Mouse (Mus musculus) heart, embryonic 15.5 days (tissue): ENCODE measurements around the gene Trpm4. TPM values are rescaled to one million over a fixed set of nuclear protein-coding genes. Genes with fewer than 3 reads are reported as not detected.

Experiments
- ATAC-seq: fragments of 200-750 bp; cut with Nextera tagmentation; replicated peaks from 2 replicates; pipeline ENCODE4 v1.8.0; 2017; ENCODE audit warnings: low read depth, moderate TSS enrichment; ENCODE audit not compliant: insufficient number of reproducible peaks, insufficient read depth, low FRiP score
- H3K27ac ChIP-seq: fragments of 300-500 bp; sonication (generic); 2 replicates; pipeline ENCODE4 v1.5.1; 2015; ENCODE audit warnings: mild to moderate bottlenecking, inconsistent platforms
- H3K27me3 ChIP-seq: fragments of 300-500 bp; sonication (generic); 2 replicates; pipeline ENCODE4 v1.6.1; 2015; ENCODE audit warnings: inconsistent platforms
- H3K36me3 ChIP-seq: fragments of 300-500 bp; sonication (generic); 2 replicates; pipeline ENCODE4 v1.6.1; 2015; ENCODE audit warnings: mild to moderate bottlenecking, inconsistent platforms
- H3K4me1 ChIP-seq: fragments of 300-500 bp; sonication (generic); replicated peaks from 2 replicates; pipeline ENCODE4 v1.6.1; 2015; ENCODE audit warnings: inconsistent platforms
- H3K4me2 ChIP-seq: fragments of 300-500 bp; sonication (generic); 2 replicates; pipeline ENCODE4 v1.6.1; 2015; ENCODE audit warnings: inconsistent platforms, mild to moderate bottlenecking, moderate library complexity
- H3K4me3 ChIP-seq: fragments of 300-500 bp; sonication (generic); 2 replicates; pipeline ENCODE4 v1.5.1; 2015; ENCODE audit warnings: mild to moderate bottlenecking, inconsistent platforms
- H3K9ac ChIP-seq: fragments of 300-500 bp; sonication (generic); 2 replicates; pipeline ENCODE4 v1.6.1; 2015; ENCODE audit warnings: mild to moderate bottlenecking, inconsistent platforms
- H3K9me3 ChIP-seq: fragments of 300-500 bp; sonication (generic); replicated peaks from 2 replicates; pipeline ENCODE4 v1.6.1; 2016; ENCODE audit warnings: inconsistent platforms
- WGBS: fragments of 180-500 bp; shearing (Covaris S2); methylation state at CpG from one replicate; pipeline ENCODE4 v1.1.7; 2015; ENCODE audit warnings: mixed read lengths; 5-methylcytosine and 5-hydroxymethylcytosine counted together
- polyA plus RNA-seq: library from polyadenylated mRNA; unstranded; fragments of >200 nt; fragmentation: Nextera tagmentation; extraction: Ambion mirVana; gene quantifications from 2 replicates; pipeline ENCODE4 v1.2.1, GENCODE M21; 2015

The Trpm4 gene
- polyA plus RNA-seq: 12.7 and 15.8 TPM in 2 replicates

- WGBS: under 1% methylated on average over 38 of the region's 38 CpGs
- Histone ChIP-seq H3K36me3 (no peaks in the 10 kb centered on the region), H3K27ac (peak within 1 kb of the TSS; percentile 96), H3K27me3 (0 out of 2 replicates have a peak, but pooled peaks cover 5% of the 10 kb centered on the region), H3K4me1 (peaks cover 60% of the 10 kb centered on the region), H3K4me3 (peak within 1 kb of the TSS; percentile 86), H3K4me2 (peak within 1 kb of the TSS; percentile 94), H3K9me3 (no peaks in the 10 kb centered on the region), H3K9ac (peak within 1 kb of the TSS; percentile 85)
- ATAC-seq: peak; percentile 72
These were observed at the start of gene Trpm4 for GRCm38 (mm10) chr7:45333431-45333982. Gene Trpm4, minus strand, starts transcription at chr7:45333780.

DNA sequence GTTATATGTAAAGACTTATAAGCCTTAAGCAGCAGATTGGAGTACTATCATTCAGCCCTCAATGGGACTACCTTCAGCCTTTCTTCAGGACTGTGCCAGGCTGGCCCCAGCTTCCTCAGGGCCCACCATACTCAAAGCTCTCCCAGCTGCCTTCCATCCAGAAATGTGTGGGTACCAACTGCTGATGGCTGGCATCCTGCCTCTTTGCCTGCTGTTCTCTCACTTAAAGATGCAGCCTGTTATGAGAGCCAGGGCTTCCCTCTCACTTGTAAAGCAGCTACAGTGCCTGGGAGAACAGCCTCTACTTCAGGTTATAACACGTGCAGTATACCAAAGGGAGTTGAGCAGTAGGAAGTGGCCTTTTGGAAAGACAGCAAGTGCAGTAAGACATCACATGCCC lies 42.5 kb upstream of the Trpm4 start:
- Histone ChIP-seq H3K27me3 (no peaks in the 10 kb centered on the region), H3K9me3 (no peaks in the 10 kb centered on the region), H3K4me1 (no peaks in the 10 kb centered on the region), H3K9ac (no peak overlapping the region), H3K36me3 (peaks cover 78% of the 10 kb centered on the region), H3K4me3 (no peak overlapping the region), H3K4me2 (no peak overlapping the region), H3K27ac (no peak overlapping the region)
- WGBS: 81% methylated on average over 1 of the region's 1 CpGs
- no peak for ATAC-seq

DNA sequence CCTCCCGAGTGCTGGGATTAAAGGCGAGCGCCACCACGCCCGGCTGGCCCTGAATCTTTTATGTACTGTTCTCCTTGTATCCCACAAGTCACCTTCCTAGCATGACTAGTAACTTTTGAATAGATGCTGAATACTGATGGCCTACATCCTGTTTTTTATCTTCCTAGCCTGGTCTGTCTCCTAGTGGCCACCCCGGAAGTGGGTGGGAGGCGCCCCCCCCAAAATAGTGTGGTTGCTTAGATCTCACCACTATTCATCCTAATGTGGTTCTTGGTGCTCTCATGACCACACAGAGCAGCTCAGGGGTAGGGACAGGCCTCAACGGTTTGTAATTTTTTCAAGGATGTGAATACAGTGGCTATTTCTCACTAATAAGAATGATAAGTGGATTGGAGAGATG lies 41.0 kb upstream of the Trpm4 start:
- peaks cover 4% of the 10 kb centered on the region for H3K27me3 ChIP-seq
- peaks cover 13% of the 10 kb centered on the region for H3K4me1 ChIP-seq
- H3K36me3 ChIP-seq: peaks cover 63% of the 10 kb centered on the region
- 90% methylated on average over 8 of the region's 8 CpGs for WGBS
- H3K4me2 ChIP-seq: no peak overlapping the region
- H3K9me3 ChIP-seq: no peaks in the 10 kb centered on the region
- no peak overlapping the region for H3K9ac ChIP-seq
- H3K27ac ChIP-seq: no peak overlapping the region
- no peak overlapping the region for H3K4me3 ChIP-seq
- no peak for ATAC-seq

- Histone ChIP-seq H3K27ac (no peak overlapping the region), H3K4me1 (peaks cover 25% of the 10 kb centered on the region), H3K9ac (no peak overlapping the region), H3K9me3 (no peaks in the 10 kb centered on the region), H3K36me3 (peaks cover 41% of the 10 kb centered on the region), H3K27me3 (peaks cover 22% of the 10 kb centered on the region), H3K4me2 (no peak overlapping the region), H3K4me3 (no peak overlapping the region)
- WGBS: 73% methylated on average over 5 of the region's 5 CpGs
- ATAC-seq: no peak
These were observed 38.8 kb upstream of the Trpm4 start for GRCm38 (mm10) chr7:45372371-45372770.

- no peaks in the 10 kb centered on the region for H3K9me3 ChIP-seq
- ATAC-seq: peak; percentile 65
- H3K36me3 ChIP-seq: peaks cover 24% of the 10 kb centered on the region
- H3K27ac ChIP-seq: no peak within 1 kb of the TSS
- 8% methylated on average over 28 of the region's 28 CpGs for WGBS
- peaks cover 36% of the 10 kb centered on the region for H3K4me1 ChIP-seq
- H3K27me3 ChIP-seq: peaks cover 32% of the 10 kb centered on the region
- peak within 1 kb of the TSS; percentile 93 for H3K4me2 ChIP-seq
- peak within 1 kb of the TSS; percentile 20 for H3K9ac ChIP-seq
- peak within 1 kb of the TSS; percentile 55 for H3K4me3 ChIP-seq
These were observed 37.1 kb upstream of the Trpm4 start, which contains the start of gene Lin7b for GRCm38 (mm10) chr7:45370475-45371311. Gene Lin7b, minus strand, starts transcription at chr7:45370583.

GRCm38 (mm10) chr7:45369836-45370474 lies 36.4 kb upstream of the Trpm4 start:
- H3K4me1 ChIP-seq: peaks cover 36% of the 10 kb centered on the region
- 7% methylated on average over 49 of the region's 52 CpGs for WGBS
- no peak; the same call in 1 of the 2 replicates for ATAC-seq

DNA sequence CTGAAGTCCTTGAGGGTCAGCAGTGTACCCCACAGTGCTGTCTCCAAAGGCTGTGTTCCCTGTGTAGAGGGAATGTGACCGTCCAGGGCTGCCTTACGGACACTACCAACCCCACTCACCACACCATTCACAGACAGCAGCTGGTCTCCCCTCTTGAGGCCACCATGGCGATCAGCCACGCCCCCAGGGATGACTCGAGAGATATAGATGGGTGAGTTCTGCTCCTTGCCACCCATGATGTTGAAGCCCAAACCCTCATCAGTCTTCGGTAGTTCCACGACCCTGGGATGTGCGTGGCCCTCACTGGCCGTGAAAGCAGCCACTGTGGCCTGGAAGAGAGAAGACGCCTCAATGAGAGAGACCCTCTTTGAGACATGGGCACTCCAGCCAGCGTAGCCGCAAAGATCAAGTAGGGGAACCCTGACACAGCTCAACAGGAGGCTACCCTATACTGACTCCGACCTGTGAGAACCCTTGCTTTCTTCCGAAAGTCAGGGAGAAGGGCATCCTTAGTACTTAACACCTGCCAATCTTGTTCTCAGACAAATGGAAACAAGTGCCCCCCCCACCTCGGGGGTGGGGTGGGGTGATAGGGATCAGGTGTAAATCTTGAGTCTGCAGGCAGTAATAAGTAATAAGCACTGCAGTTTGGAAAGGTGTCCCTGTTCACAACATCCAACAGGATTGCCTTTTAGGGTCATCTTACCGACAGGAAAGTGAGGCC lies 35.6 kb upstream of the Trpm4 start:
- WGBS: 73% methylated on average over 16 of the region's 16 CpGs
- Histone ChIP-seq H3K27me3 (peaks cover 47% of the 10 kb centered on the region), H3K4me2 (peak overlapping the region; percentile 93; the same call in 1 of the 2 replicates), H3K9me3 (no peaks in the 10 kb centered on the region), H3K36me3 (0 out of 2 replicates have a peak, but pooled peaks cover 14% of the 10 kb centered on the region), H3K4me1 (peaks cover 36% of the 10 kb centered on the region), H3K9ac (no peak overlapping the region), H3K4me3 (0 out of 2 replicates have a peak overlapping the region, but pooled peaks have one; percentile 55), H3K27ac (no peak overlapping the region)
- ATAC-seq: no peak

More at GRCm38 (mm10) chr7:45369836-45370474, 36.4 kb upstream of the Trpm4 start:
- no peaks in the 10 kb centered on the region for H3K9me3 ChIP-seq
- peaks cover 39% of the 10 kb centered on the region for H3K27me3 ChIP-seq
- H3K27ac ChIP-seq: no peak overlapping the region
- peaks cover 18% of the 10 kb centered on the region; the same call in 1 of the 2 replicates for H3K36me3 ChIP-seq
- H3K4me2 ChIP-seq: peak overlapping the region; percentile 93
- peak overlapping the region; percentile 20 for H3K9ac ChIP-seq
- H3K4me3 ChIP-seq: peak overlapping the region; percentile 55

DNA sequence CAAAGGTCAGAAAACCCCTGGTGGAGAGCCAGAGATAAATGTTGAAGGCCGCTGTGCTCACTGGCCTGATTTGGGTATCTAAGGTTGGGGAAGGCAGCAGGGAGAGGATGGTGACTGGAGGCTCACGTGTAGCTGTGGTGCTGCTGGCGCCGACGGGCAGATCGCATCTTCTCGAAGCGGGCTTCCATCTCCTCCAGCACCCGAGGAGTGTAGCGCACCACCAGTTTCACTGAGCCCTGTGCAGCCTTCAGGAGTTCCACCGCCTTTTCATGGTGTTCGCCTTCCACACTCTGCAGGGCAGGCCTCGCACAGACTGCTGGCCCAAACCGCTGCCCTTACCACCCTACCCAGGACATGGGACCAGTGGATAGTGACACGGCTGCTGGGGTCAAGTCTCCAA lies 34.6 kb upstream of the Trpm4 start:
- peak overlapping the region; percentile 99 for H3K4me2 ChIP-seq
- 78% methylated on average over 15 of the region's 15 CpGs for WGBS

DNA sequence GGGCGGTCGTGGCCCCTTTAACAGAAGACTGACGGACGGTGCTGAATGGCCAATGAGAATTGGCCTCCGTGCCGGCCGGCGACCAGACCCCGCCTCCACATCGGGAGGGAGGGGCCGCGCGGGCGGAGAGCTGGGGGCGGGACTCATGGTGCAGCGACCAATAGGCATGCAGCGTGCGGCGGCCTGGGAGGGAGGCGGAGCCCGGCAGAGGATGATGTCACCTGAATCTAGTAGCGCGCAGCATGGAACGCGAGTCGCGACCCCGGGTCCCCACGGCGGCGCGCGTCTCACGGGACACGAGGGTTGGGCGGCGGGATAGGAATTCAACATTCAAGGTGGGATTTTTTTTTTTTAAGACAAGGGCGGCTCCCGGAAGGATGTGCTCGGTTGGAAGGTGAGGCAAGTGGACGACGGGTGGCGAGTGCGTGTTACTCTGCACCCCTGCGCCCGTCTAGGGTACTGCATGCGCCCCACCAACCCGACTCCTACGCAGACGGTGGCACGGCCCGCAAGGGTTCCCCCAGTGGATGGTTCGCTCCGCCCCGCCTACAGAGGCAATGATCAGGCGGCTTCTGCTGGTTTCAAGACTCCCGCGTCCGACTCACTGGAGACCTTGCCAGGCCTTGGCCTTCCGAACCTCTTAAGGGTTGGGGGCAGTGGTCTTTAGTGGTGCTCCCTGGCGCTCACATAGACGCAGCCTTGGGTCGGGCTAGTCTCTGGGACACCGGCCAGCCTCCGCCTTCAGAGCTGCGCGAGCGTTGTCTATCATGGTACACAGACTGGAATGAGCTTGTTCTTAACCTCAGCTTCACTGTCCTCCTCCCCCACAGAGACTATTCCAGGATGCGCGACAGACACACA lies 33.7 kb upstream of the Trpm4 start:
- Histone ChIP-seq H3K9me3 (no peaks in the 10 kb centered on the region), H3K9ac (peak overlapping the region; percentile 57), H3K4me2 (peak overlapping the region; percentile 99), H3K27ac (peak overlapping the region; percentile 52), H3K4me1 (peaks cover 39% of the 10 kb centered on the region), H3K36me3 (no peaks in the 10 kb centered on the region), H3K27me3 (peaks cover 66% of the 10 kb centered on the region), H3K4me3 (peak overlapping the region; percentile 61)
- under 1% methylated on average over 70 of the region's 70 CpGs for WGBS
- peak; percentile 89 for ATAC-seq

More for the DNA sequence above, 34.6 kb upstream of the Trpm4 start:
- H3K4me1 ChIP-seq: peaks cover 36% of the 10 kb centered on the region
- no peak overlapping the region for H3K27ac ChIP-seq
- H3K27me3 ChIP-seq: peaks cover 57% of the 10 kb centered on the region
- no peaks in the 10 kb centered on the region for H3K9me3 ChIP-seq
- H3K36me3 ChIP-seq: 0 out of 2 replicates have a peak, but pooled peaks cover 5% of the 10 kb centered on the region
- no peak overlapping the region for H3K9ac ChIP-seq
- 0 out of 2 replicates have a peak overlapping the region, but pooled peaks have one; percentile 61 for H3K4me3 ChIP-seq
- no peak for ATAC-seq

DNA sequence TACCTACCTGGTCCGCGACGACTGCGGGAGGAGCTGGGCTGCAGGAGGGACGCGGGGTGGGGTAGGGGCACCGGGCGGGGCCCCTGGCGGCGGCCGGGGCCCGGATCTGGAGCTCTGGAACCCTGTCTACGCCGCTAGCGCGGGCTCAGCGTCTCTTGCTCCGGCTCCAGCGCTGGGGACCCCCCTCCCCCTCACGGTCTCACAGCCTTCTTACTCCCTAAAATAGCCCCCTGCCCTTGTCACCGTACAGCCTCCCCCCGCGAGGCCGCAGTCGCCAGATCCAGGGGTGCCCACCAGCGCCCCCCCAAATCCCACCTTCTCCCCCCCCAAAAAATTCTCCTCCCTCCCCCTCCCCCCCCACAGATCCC lies 33.1 kb upstream of the Trpm4 start, which contains the start of gene Ppfia3:
Gene Ppfia3 (minus strand): TSS at position 368 of the 368 bp plus-strand sequence.
- H3K27ac ChIP-seq: peak within 1 kb of the TSS; percentile 52
- H3K4me3 ChIP-seq: peak within 1 kb of the TSS; percentile 61
- WGBS: under 1% methylated on average over 26 of the region's 26 CpGs
- no peaks in the 10 kb centered on the region for H3K9me3 ChIP-seq
- peaks cover 72% of the 10 kb centered on the region for H3K27me3 ChIP-seq
- peaks cover 41% of the 10 kb centered on the region for H3K4me1 ChIP-seq
- ATAC-seq: peak; percentile 5; the same call in 1 of the 2 replicates
- H3K4me2 ChIP-seq: peak within 1 kb of the TSS; percentile 99
- no peaks in the 10 kb centered on the region for H3K36me3 ChIP-seq
- peak within 1 kb of the TSS; percentile 57 for H3K9ac ChIP-seq
